Mouse (Mus musculus) cerebellum, adult (tissue): Measurements from ENCODE around the gene Cry1.

Experiments
- ATAC-seq: cut with Nextera tagmentation; 2 replicates; pipeline ENCODE4 v1.9.2; 2017; ENCODE audit warnings: mild to moderate bottlenecking, moderate library complexity, mixed read lengths; ENCODE audit not compliant: insufficient number of reproducible peaks, low FRiP score, low TSS enrichment

The Cry1 gene

GRCm38 (mm10) chr10:85164791-85165190 lies 20.1 kb downstream of the Cry1 start:
- no peak for ATAC-seq

DNA sequence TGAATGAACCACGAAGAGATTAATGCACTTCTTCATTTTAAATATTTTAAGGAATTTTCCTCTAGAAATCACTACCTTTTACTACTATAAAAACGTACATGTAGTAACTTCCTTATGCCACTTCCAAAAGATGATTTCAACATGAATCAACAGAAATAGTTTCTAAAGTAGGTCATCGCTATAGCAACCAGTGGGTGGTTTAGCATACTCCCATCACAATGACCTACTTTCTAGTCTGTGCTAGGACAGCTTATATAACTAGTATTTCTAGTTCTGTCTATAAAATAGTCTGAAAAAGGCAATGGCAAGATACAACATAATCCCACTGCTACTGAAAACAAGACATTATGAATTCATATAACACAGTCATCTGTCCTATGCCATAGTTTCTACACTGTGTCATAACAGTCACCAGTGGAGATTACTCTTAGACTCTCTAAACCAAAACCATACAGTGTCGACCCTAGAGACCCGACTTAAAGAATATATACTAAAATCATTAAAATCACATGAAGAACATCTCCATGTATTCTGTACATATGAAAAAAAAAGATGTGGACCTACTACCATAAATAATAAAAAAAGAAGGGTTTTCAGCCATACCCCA lies 23.0 kb downstream of the Cry1 start:
- ATAC-seq, result peak; percentile 83

DNA sequence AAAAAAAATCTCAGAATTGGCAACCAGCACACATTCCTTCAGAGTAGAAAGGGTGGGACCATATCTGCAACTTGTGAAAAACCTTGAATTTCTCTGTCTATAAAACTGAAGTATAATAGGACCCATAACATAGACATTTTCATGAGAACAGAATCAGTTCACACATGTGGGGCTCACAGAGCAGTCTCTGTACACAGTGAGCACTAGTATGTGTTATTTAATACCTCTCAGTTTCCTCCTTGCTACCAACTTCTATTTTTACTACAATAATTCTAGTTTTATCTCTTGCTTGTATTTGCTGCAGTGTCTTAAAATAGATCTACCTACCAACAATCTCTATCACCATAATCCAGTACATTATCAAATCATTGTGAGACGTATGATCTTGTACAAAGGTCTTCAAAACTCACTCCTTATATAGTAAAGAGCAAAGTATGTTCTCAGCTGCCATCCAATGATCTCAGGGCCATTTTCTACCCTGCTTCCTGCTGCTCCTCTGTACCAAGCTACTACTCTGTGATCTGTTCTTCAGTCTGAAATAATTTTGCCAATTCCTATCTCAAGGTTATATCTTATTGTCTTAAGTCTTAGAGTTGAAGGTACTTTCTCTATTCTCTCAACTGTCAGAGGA lies 24.8 kb downstream of the Cry1 start:
- no peak for ATAC-seq

DNA sequence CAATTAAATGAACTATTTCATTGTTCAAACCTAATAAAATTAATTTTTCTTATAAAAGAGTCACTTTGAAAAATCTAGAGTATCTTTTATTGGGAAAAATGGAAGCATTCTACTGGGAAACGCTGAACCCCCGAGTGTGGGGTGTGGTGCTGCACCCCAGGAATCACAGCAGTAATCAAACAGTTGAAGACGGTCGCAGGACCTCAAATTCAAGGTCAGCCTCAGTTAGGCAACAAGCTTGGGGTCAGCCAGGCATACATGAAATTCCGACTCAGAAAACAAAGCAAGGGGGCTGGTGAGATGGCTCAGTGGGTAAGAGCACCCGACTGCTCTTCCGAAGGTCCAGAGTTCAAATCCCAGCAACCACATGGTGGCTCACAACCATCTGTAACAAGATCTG lies 27.4 kb downstream of the Cry1 start:
- ATAC-seq, result no peak

DNA sequence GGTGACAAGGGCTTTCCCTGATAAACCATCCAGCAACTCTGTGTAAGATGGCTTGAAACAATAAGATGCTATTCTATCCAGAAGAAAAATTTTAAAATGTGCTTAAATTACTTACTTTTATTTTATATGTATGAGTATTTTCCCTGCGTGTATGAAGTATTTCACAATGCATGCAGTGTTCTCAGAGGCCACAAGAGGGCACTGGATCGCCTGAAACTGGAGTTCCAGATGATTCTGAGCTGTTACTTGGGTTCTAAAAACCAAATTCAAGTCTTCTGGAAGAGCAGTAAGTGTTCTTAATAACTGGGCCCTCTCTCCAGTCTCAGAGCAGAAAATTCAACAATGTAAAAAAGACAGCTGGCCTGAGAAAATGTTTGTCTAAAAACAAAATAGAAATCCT lies 30.7 kb downstream of the Cry1 start:
- ATAC-seq, result no peak

DNA sequence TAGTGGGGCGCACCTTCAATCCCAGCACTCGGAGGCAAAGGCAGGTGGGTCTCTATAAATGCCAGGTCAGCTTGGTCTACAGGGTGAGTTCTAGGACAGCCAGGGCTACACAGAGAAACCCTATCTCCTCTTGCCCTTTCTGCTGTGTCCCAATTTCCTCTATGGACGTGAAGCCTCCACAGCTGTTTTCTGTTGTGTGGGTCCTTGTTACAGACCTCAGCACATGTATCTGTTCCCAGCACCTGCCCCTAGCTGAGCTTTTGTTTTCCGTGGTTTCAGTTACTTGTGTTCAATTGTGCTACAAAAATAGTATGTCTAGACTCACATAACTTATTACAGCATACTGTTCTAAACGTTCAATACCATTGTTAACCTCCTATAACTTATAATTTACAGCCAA lies 35.6 kb downstream of the Cry1 start:
- no peak for ATAC-seq

- ATAC-seq, result no peak
Measured at GRCm38 (mm10) chr10:85146282-85146681, 38.6 kb downstream of the Cry1 start.

DNA sequence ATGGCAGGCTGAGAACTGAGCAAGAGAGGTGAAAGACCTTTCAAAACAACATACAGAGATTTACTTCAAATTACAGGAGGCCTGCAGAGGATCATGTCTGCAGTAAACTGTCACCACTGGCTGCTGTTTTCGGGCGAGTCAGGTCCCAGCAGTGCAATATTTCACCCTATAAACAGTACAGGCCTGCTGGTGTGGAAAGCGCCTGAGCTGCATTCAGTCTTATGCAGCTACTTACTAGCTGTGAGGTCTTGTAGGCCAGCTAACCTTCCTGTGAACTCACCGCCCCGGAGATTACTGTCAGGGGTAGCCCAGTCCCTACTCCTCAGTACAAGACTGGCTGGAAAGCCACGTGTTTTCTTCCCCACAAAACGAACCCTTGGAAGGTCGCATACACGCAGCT lies 43.4 kb downstream of the Cry1 start:
- no peak for ATAC-seq

- ATAC-seq, result no peak
Measured at GRCm38 (mm10) chr10:85136573-85136972, 48.3 kb downstream of the Cry1 start.

DNA sequence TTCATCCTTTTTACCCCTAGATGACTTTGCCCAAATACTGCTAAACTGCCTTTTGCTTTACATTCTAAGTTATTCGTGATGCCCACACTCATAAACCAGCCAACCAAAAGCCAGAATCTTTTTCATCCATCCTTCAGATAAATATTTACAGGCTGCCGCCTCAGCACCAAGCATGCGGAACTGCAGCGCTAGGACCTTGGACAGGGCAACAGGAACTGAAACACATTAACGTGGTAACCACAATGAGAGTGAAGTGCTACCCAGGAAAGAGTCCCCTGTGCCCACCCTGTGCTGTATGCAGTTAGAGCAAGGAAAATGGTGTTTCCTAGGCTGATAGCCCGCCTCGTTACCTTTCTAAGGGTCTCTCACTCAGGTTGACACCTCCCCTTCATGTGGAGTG lies 56.4 kb downstream of the Cry1 start:
- ATAC-seq, result no peak

- peak; percentile 99 for ATAC-seq
Measured at GRCm38 (mm10) chr10:85127395-85128287, 57.2 kb downstream of the Cry1 start, which contains the start of gene Mterf2. TSS of gene Mterf2 (minus strand) at chr10:85128027.

DNA sequence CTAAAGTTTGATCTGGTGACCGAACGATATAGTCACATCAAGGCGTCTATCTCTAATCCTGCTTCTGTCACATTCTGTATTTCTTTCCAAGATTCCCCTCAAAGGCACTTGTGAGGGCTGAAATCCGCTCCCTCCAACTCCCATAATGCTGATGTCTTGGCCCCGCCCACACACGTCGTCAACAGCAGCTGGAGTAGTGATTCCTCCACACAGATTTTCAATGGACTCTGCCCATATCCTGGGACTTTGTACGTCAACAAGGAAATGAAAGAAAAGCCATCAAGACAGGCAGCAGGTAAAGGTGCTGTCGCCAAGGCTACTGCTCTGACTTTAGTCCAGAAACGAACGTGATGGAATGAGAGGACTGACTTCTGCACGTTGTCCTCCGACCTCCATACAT lies 59.7 kb downstream of the Cry1 start:
- ATAC-seq, result no peak

- no peak for ATAC-seq
Measured at GRCm38 (mm10) chr10:85114409-85114808, 70.5 kb downstream of the Cry1 start.

- peak; percentile 34; the same call in 1 of the 2 replicates for ATAC-seq
Measured at GRCm38 (mm10) chr10:85103085-85103885, 81.6 kb downstream of the Cry1 start.

DNA sequence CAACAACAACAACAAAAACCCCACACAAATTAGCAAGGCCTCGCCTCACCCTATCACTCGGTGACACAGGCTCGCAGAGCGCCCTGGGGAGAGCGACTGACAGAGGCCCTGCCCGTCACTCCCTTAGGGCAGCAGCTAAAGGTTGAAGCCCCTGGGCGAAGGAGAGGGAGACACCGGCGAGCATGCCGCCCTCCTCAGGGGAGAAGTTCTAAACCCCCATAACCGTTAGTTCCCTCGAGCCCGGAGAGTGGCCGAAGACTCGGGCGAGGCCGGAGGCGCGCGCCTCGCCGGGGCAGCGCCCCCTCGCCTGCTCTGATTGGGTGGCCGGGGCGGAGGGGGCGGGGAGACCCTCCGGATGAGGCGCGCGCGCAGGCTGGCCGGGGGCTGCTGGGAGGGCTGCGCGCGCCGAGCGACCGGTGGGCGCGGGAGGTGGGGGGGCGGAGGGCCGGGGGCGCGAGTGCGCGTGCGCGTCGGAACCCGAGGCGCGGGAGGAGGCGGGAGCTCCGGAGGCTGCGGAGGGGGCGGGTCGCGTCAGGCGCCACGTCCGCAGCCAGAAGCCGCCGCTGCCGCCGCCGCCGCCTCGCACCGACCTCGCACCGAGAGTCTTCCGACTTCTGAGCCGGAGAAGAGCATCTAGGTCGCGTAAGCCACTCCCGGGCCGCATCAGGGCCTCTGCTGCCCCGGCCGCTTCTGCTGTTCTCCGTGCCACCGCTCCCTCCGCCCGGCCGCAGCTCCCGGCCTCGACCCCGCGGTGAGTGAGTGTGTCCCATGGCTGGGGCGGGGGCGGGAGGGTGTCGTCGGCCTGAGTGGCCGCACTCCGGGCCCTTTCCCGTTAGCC lies 82.4 kb downstream of the Cry1 start, which contains the start of the genes Fhl4 and Tmem263:
Fhl4 (minus strand) TSS at position 249 of the 838 bp plus-strand sequence.
Tmem263 (plus strand) TSS at position 381 of the 838 bp plus-strand sequence.
- ATAC-seq, result peak; percentile 86

DNA sequence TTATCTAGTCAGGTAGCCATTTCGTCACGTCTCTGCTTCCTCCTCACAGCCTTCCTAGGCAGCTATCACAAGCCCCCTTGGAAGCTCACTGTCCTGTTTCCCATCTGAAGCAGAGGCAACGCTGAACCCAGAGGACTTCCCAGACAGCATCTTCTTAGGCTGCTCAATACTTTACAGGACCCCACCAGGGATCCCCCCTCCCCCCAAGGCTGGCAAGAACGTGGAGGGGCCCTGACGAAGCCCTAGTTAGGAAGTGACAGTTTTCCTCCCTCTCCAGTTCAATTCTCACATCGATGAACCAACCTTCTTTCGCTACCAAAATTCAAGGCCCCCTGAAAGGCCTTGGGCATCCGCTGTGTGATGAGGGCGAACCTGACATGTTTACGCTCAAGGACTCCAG lies 83.0 kb downstream of the Cry1 start:
- no peak for ATAC-seq
